Mouse (Mus musculus): ENCODE measurements around the gene Lamtor2. TPM values are rescaled to one million over a fixed set of nuclear protein-coding genes. Genes with fewer than 3 reads are reported as not detected.

Gene Lamtor2
- polyA plus RNA-seq, 1 experiment from 2014 or later = 179 TPM

DNA sequence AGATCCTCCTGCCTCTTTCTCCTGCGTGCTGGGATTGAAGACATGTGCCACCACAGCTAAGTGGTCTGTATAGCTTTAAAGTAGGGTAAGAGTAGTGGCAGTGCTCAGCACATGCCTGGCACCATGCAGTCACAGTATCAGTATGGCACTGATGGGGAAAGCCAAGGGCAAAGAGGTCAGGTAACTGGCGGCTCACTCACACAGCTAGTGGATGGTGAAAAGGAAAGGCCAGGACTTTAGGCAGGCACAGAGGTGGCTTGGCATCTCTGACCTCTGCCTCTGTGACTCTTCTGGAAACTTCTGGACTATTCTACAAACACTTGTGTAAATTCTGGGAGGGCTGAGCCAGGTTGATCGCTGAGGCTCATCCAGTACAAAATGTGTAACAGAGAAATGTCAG, 13.2 kb upstream of the Lamtor2 start:
- peaks cover 93% of the 10 kb centered on the region for H3K36me3 ChIP-seq
- no peaks in the 10 kb centered on the region for H3K27me3 ChIP-seq
- peaks cover 16% of the 10 kb centered on the region for H3K4me1 ChIP-seq (replicated peaks)
- ATAC-seq (ENCODE audit: low FRiP score) = no peak
- H3K4me2 ChIP-seq = no peak overlapping the region
- no peaks in the 10 kb centered on the region for H3K9me3 ChIP-seq
- H3K4me3 ChIP-seq = no peak overlapping the region
- H3K9ac ChIP-seq = no peak overlapping the region
- WGBS = 96% methylated on average over 3 of the region's 3 CpGs
- H3K27ac ChIP-seq = no peak overlapping the region

DNA sequence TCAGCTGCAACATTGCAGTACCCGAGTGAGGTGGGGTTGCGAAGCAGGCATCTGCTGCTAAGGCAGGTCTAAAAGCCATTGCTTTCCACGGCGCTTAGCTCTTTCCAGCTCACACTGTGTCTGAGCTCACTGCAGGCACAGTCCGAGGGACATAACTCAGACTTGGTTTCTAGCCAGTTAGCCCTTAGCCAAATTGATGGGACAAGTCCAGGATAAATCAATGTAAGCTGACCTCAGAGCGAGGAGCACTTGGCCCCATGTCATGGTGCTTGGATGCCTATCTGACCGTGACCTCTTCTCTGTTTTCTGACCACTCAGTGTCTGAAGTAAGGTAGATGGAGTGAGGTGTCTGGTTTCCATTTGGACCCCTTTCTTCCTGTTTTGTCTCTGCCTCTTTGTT, 11.1 kb upstream of the Lamtor2 start:
- 0 out of 2 replicates have a peak overlapping the region, but pooled peaks have one; percentile 8 for H3K27ac ChIP-seq

DNA sequence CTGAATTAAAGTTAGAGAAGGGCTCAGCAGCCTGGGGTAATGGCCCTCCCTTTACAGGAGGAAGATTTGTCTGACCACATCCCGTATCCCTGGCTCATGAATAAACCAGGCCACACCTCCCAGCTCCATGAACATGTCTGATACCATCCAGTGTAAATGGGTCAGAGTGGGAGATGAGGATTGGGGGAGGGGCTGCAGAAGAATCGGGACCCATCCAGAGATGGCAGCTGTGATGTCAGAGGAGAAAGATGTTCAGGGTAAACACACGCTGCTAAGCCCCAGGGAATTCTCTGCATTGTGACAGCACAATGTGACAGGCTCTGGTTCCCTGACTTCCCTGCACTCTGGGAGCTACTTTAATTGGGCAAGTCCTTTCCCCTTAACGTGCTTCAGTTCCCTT, 10.6 kb upstream of the Lamtor2 start:
- H3K4me2 ChIP-seq = no peak overlapping the region
- 30% methylated on average over 4 of the region's 4 CpGs for WGBS
- 0 out of 2 replicates have a peak overlapping the region, but pooled peaks have one; percentile 1 for H3K9ac ChIP-seq
- H3K36me3 ChIP-seq = peaks cover 98% of the 10 kb centered on the region
- ATAC-seq (ENCODE audit: low FRiP score) = no peak
- H3K27ac ChIP-seq = 0 out of 2 replicates have a peak overlapping the region, but pooled peaks have one; percentile 44
- H3K4me1 ChIP-seq (replicated peaks) = peaks cover 16% of the 10 kb centered on the region
- H3K4me3 ChIP-seq = no peak overlapping the region
- H3K27me3 ChIP-seq = no peaks in the 10 kb centered on the region
- no peaks in the 10 kb centered on the region for H3K9me3 ChIP-seq

More for the DNA sequence above, 11.1 kb upstream of the Lamtor2 start:
- Histone ChIP-seq H3K4me3 (no peak overlapping the region), H3K36me3 (peaks cover 98% of the 10 kb centered on the region), H3K4me1 (replicated peaks) (peaks cover 16% of the 10 kb centered on the region), H3K27me3 (no peaks in the 10 kb centered on the region), H3K9ac (no peak overlapping the region), H3K9me3 (no peaks in the 10 kb centered on the region), H3K4me2 (no peak overlapping the region)
- WGBS = 81% methylated on average over 7 of the region's 7 CpGs
- ATAC-seq (ENCODE audit: low FRiP score) = no peak

DNA sequence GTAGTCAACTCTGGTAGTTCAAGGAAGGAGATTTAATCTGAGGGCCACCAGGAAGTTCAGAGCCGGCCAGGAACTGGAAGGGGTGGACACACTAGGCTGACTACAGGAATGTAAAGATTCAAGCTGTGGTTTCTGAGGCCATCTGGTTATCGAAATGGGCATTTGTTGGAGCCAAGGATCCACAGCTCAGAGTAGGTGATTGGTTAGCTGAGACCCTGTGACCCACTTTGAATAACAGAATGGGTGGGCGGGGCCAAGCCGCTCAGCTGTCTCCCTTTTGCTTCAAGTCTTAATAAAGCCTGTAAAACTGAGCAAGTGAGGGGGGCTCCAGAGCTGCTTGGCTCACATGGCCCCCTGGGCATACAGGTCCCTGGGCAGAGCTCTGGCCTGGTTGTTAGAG, 9.1 kb upstream of the Lamtor2 start:
- Histone ChIP-seq H3K4me3 (no peak overlapping the region), H3K4me1 (replicated peaks) (peaks cover 16% of the 10 kb centered on the region), H3K4me2 (no peak overlapping the region), H3K9ac (no peak overlapping the region), H3K9me3 (no peaks in the 10 kb centered on the region), H3K27me3 (no peaks in the 10 kb centered on the region), H3K36me3 (peaks cover 97% of the 10 kb centered on the region), H3K27ac (no peak overlapping the region)
- 64% methylated on average over 4 of the region's 4 CpGs for WGBS
- ATAC-seq (ENCODE audit: low FRiP score) = no peak

DNA sequence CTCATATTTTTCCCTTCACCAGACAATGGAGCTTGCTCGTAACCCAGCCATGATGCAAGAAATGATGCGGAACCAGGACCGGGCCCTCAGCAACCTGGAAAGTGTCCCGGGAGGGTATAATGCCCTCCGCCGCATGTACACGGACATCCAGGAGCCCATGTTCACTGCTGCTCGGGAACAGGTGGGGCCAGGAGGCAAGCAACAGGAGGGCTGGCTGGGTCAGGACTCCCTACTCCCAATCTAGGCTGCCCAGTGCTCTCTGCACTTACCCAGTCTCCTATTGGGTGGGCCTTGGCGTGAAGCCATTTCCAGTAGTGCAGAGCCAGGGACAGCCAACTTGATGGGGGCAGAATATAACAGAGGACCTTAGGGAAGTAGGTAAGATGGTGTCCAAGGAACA, 6.7 kb upstream of the Lamtor2 start:
- no peak overlapping the region for H3K4me2 ChIP-seq
- no peak overlapping the region for H3K27ac ChIP-seq
- peaks cover 28% of the 10 kb centered on the region for H3K4me1 ChIP-seq (replicated peaks)
- H3K27me3 ChIP-seq = no peaks in the 10 kb centered on the region
- WGBS = 93% methylated on average over 9 of the region's 9 CpGs
- H3K36me3 ChIP-seq = peaks cover 90% of the 10 kb centered on the region
- H3K9me3 ChIP-seq = no peaks in the 10 kb centered on the region
- no peak for ATAC-seq (ENCODE audit: low FRiP score)
- no peak overlapping the region for H3K4me3 ChIP-seq
- no peak overlapping the region for H3K9ac ChIP-seq

DNA sequence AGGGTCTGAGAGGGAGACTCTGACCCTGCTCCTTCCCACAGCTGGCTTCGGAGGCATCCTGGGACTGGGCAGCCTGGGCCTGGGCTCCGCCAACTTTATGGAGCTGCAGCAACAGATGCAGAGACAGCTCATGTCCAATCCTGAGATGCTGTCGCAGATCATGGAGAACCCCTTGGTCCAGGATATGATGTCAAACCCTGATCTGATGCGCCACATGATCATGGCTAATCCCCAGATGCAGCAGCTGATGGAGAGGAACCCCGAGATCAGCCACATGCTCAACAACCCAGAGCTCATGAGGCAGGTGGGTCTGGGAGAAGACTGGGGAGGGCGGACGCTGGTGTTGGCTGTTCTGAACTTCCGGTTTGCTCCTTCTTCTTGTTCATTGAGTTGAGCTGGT, 3.7 kb upstream of the Lamtor2 start:
- no peak for ATAC-seq (ENCODE audit: low FRiP score)
- H3K36me3 ChIP-seq = peaks cover 61% of the 10 kb centered on the region
- no peak overlapping the region for H3K4me3 ChIP-seq
- no peaks in the 10 kb centered on the region for H3K9me3 ChIP-seq
- H3K27me3 ChIP-seq = no peaks in the 10 kb centered on the region
- WGBS = 97% methylated on average over 8 of the region's 8 CpGs
- H3K4me1 ChIP-seq (replicated peaks) = peaks cover 25% of the 10 kb centered on the region
- H3K27ac ChIP-seq = no peak overlapping the region
- H3K4me2 ChIP-seq = no peak overlapping the region
- H3K9ac ChIP-seq = no peak overlapping the region

DNA sequence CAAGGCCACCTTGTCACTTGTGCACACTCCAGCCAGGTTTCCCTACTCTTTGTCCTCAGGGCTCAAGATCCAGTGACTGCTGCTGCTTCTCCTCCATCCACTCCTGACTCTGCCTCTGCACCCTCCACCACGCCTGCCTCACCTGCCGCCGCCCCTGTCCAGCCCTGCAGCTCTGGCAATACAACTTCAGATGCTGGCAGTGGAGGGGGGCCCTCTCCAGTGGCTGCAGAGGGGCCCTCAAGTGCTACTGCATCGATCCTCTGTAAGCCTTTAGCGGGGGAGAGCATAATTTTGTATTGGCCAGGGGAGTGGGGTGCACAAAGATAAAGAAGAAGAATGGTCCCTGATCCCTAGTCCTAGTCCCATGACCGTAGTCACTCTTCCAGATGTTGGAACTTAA, 2.9 kb upstream of the Lamtor2 start:
- Histone ChIP-seq H3K27ac (no peak overlapping the region), H3K4me2 (0 out of 2 replicates have a peak overlapping the region, but pooled peaks have one; percentile 82), H3K27me3 (no peaks in the 10 kb centered on the region), H3K4me3 (no peak overlapping the region), H3K36me3 (peaks cover 52% of the 10 kb centered on the region), H3K4me1 (replicated peaks) (peaks cover 32% of the 10 kb centered on the region), H3K9ac (peak overlapping the region; percentile 58), H3K9me3 (no peaks in the 10 kb centered on the region)
- ATAC-seq (ENCODE audit: low FRiP score) = no peak
- 99% methylated on average over 6 of the region's 6 CpGs for whole genome bisulfite sequencing

DNA sequence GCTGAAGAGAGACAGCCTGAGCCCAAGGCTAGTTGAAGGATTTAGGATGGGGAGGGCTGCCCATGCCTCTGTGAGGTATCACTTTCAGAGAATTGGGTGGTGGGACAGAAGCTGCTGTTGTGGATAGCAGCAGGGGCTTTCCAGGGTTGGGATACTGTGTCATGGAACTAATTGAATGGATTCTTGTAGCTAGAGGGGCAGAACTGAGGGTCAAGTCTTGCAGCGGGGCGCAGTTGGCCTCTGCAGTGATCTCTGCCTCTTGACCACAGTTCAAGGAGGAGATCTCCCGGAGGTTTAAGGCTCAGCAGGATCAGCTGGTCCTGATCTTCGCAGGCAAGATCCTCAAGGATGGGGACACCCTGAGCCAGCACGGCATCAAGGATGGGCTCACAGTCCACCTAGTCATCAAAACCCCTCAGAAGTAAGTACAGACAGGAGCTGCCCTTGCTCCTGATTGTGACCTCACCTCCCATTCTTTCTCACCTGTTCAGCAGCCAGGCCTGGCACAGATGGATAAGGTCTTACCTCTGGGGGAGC, 2.3 kb upstream of the Lamtor2 start:
- H3K9me3 ChIP-seq = no peaks in the 10 kb centered on the region
- no peak for ATAC-seq (ENCODE audit: low FRiP score)
- H3K36me3 ChIP-seq = peaks cover 46% of the 10 kb centered on the region
- H3K27ac ChIP-seq = no peak overlapping the region
- H3K4me3 ChIP-seq = peak overlapping the region; percentile 84
- H3K27me3 ChIP-seq = no peaks in the 10 kb centered on the region
- H3K9ac ChIP-seq = peak overlapping the region; percentile 58
- H3K4me1 ChIP-seq (replicated peaks) = peaks cover 34% of the 10 kb centered on the region
- peak overlapping the region; percentile 82 for H3K4me2 ChIP-seq
- WGBS = 86% methylated on average over 5 of the region's 5 CpGs

DNA sequence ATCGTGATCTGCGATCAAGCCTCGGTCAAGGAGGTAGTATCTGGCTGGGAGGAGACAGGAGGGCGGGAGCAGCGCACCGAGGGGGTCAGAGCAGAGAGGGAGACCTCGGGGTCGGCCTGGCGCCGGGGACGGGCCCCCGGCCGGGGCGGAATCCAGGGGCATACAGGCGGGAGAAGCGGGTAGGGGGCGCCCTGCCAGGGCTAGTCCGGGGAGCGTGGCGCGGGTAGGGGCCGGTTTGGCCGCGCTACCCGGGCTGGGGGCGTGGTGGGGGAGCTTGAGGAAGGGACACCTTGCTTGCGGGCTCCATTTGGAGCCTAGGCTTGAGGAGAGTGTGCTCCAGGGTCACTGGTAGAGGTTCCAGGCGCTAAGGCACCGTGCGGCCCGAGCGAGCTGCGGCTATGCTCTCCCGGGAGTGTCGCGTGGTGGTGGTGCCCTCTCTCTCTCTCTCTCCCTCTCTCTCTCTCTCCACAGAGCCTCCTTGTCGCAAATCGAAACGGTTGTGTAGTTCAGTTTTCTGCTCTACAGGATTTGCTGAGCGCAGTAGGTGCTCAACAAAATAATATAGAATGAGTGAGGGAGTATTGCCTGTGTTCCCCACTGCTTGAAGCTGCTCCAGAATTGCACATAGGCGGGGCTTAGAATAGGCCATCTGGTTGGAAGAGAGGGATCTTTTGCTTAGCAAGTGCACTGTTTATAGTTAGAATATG, 1.2 kb upstream of the Lamtor2 start:
- Histone ChIP-seq H3K27me3 (no peaks in the 10 kb centered on the region), H3K9ac (peak overlapping the region; percentile 93), H3K27ac (peak overlapping the region; percentile 95), H3K4me2 (peak overlapping the region; percentile 82), H3K4me3 (peak overlapping the region; percentile 84), H3K4me1 (replicated peaks) (peaks cover 34% of the 10 kb centered on the region), H3K36me3 (peaks cover 35% of the 10 kb centered on the region), H3K9me3 (no peaks in the 10 kb centered on the region)
- peak; percentile 59 for ATAC-seq (ENCODE audit: low FRiP score)
- WGBS = under 1% methylated on average over 39 of the region's 41 CpGs

DNA sequence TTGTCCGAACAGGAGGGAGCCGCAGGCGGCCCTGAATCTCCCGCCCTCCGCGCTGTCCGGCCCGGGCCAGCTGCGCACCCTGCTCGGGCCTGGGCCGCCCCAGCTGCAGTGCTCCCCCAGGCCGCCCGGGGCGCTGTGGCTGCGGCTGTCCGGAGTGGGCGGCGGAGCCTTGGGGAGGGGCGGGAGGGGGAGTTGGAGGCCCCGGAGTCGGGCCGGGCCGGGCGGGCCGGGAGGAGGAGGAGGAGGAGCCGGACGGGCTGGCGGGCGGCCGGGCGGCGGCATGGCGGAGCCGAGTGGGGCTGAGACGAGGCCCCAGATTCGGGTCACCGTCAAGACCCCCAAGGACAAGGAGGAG, 628 bp upstream of the Lamtor2 start, which contains the start of gene Ubqln4:
Gene Ubqln4 (plus strand): TSS at position 234 of the 355 bp plus-strand sequence.
- ATAC-seq (ENCODE audit: low FRiP score) = peak; percentile 87
- peak within 1 kb of the TSS; percentile 93 for H3K9ac ChIP-seq
- peak within 1 kb of the TSS; percentile 84 for H3K4me3 ChIP-seq
- H3K4me2 ChIP-seq = peak within 1 kb of the TSS; percentile 82
- H3K27me3 ChIP-seq = no peaks in the 10 kb centered on the region
- peak within 1 kb of the TSS; percentile 95 for H3K27ac ChIP-seq
- under 1% methylated on average over 20 of the region's 37 CpGs for WGBS
- peaks cover 29% of the 10 kb centered on the region for H3K36me3 ChIP-seq
- no peaks in the 10 kb centered on the region for H3K9me3 ChIP-seq
- H3K4me1 ChIP-seq (replicated peaks) = peaks cover 34% of the 10 kb centered on the region

DNA sequence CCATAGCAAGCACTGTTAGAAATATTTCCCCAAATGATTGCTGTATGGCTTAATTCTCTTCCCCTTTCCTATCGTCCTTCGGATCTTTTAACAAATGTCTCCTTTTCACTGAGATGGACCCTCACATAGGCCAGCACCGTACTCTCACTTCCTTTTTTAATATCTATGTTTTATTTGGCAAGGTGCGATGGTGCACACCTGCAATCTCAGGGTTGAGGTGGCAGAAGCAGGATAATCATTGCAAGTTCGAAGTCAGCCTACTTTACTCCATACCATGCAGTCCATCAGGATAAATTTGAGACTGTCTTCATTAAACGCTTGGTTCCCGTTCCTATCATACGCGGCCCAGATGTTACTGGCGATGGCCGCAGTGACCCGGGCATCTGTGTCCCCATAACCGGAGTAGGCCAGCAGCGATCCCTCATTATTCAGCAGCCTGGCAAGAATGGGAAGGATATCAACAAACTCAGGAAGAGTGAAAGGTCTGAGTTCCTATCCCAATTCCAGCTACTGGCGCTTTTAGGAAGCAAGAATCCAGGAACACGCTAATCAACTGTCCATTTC, 710 bp downstream of the Lamtor2 start:
- Histone ChIP-seq H3K9ac (peak overlapping the region; percentile 93), H3K9me3 (no peaks in the 10 kb centered on the region), H3K4me3 (peak overlapping the region; percentile 84), H3K4me1 (replicated peaks) (peaks cover 34% of the 10 kb centered on the region), H3K27me3 (no peaks in the 10 kb centered on the region), H3K4me2 (peak overlapping the region; percentile 82), H3K27ac (peak overlapping the region; percentile 95), H3K36me3 (peaks cover 18% of the 10 kb centered on the region)
- ATAC-seq (ENCODE audit: low FRiP score) = no peak
- 28% methylated on average over 16 of the region's 16 CpGs for WGBS

DNA sequence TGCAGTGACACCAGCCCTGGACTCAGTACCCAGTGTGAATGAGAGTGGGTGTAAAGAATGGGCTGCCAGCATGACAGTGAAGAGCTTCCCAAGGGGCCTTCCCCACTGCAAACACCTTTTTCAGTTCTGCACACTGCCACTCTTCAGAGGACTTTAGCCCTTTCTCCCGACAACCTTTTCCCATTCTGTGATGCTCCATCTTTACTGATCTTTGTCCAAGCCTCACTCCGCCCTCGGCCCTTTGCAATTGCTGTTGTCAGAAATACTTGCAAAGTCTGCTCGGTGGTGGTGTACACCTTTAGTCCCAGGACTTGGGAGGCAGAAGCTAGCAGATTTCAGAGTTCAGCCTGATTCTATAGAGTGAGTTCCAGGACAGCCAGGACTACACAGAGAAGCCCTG, 1.3 kb downstream of the Lamtor2 start:
- peak overlapping the region; percentile 84 for H3K4me3 ChIP-seq
- 90% methylated on average over 4 of the region's 4 CpGs for WGBS

More for the DNA sequence above, 1.3 kb downstream of the Lamtor2 start:
- H3K4me2 ChIP-seq = peak overlapping the region; percentile 82
- no peaks in the 10 kb centered on the region for H3K9me3 ChIP-seq
- no peak overlapping the region for H3K27ac ChIP-seq
- H3K36me3 ChIP-seq = peaks cover 12% of the 10 kb centered on the region
- no peak for ATAC-seq (ENCODE audit: low FRiP score)
- H3K4me1 ChIP-seq (replicated peaks) = peaks cover 34% of the 10 kb centered on the region
- no peaks in the 10 kb centered on the region for H3K27me3 ChIP-seq
- peak overlapping the region; percentile 93 for H3K9ac ChIP-seq

Measured in hindbrain, embryonic 13.5 days (tissue).